Mouse (Mus musculus): ENCODE measurements around the gene Limk1.
"Not testable (repeated sequence)": the region's sequence is repeated elsewhere in the genome, so short reads cannot be mapped to it uniquely, and the experiment has no call there.

The Limk1 gene

DNA sequence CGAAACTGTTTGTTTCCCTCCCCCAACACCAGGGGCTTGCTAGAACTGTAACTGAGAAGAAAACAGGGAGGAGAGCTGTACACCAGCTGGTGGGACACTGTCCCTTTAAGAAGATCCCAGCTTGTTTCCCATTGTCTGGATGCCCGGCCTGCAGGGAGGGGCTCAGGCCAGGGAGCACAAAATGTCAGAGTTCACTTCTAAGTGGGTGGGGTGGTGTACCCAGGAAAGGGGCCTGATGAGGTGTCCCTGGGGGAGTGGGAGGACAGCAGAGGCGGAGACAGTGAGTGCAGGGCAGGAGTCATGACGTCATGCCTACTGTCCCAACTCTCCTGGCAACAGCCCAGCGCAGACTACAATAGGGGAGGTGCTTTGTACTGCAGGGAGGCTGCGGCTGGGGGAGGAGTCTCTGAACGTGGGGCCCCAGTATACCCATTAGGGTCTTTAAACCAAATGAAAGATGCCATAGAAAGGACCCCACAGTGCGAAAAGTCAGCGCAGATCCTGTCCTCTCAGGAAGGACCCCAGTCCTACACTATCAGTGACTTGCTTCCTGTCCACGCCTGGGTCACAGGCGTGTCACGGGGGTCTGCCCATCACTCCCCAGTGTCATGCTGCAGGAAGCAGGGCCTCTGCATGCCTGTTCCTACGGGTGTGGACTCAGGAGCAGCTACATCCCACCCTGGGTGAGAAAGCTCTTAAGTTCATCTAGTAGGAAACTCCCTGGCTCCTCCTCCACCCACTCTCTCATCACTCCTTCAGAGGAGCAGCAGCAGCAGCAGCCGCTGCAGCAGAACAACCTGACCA is 12.2 kb downstream of the Limk1 start:
- peak; percentile 50 for DNase-seq

DNA sequence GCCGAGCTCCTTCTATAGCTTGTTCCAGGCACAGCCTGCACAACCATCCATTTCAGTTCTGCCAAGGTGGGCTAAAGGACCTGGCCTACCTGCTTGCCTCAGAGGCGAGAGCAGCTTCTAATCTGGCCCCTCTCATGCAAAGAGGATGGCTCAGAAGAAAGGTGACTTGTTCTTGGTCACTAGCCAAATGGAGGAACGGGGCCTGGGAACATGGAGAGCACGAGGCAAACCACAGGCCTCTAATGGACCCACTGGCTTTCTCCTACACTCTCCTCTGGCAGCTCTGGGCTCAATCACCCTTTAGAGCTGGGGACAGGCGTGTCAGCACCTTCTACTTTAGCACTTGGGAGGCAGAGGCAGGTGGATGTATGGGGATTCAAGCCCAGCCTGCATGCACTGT is 13.4 kb downstream of the Limk1 start:
- no peak for DNase-seq

DNA sequence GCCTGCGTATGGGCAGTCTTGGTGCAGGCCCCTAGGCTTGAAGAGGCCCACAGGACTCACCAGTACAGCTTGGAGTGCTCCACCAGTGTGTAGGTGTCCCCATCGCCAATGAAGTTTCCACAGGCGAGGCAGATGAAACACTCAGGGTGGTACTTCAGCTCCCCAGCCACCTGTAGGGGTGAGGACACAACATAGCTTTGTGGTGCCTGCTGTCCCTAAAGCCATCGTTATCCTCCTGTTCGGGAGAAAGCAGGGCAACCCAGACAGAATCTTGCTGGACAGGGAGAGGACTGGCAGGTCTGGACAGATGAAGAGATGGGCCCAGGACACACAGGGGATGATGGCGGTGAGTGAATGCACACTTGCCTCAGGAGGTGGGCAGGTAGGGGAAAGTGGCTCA is 15.8 kb downstream of the Limk1 start:
- no peak for DNase-seq

DNA sequence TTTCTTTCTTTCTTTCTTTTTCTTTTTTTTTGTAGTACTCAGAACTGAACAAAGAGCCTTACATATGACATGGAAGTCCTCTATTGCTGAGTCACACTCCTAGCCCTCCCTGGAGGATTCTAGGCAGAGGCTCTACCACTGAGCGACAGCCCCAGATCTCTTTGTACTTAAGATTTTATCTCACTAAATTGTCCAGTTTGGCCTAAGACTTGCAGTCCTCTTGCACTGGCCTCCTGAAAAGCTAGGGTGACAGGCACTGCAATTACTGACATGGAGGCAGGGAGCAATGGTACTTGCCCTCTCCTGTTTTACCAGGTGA is 16.2 kb downstream of the Limk1 start:
- no peak for DNase-seq

DNA sequence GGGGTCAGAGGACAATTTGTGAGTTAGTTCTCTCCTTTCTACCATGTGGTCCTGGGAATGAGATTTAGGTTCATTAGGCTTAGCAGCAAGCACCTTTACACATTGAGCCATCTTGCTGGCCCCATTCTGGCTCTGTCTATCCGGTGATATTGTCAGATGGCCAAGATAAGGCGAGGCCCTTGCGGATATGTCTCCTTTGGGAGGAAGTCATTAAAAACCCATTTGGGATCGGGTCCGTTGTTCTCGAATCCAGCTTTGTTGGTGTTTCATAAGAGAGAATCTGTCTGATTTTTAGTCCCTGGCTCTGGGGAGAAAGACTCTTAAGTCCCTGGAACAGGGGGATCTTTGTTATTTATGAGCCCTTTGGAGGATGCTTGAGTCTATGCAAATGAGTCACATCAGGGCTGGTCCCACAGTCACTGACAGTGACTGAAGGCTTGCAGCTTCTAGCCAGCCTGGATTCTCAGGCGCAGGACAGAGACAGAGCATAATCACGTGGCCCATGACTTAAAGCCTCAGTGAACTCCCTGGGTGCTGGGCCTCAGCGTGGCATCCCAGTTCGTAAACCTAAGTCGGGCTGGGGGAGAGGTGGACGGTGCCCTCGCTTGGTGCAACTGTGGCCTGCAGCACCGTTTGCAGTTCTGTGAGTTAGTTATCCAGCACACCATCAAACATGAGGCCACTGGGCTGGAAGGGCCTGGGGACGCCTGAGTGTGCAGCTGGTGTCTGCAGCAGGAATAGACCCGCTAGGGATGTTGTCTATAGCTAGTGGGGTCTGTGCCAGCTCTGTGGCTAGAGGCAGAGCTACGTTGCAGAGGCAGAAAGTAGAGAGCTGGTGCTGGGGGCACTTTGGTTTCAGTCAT is 16.8 kb downstream of the Limk1 start:
- no peak for DNase-seq

DNA sequence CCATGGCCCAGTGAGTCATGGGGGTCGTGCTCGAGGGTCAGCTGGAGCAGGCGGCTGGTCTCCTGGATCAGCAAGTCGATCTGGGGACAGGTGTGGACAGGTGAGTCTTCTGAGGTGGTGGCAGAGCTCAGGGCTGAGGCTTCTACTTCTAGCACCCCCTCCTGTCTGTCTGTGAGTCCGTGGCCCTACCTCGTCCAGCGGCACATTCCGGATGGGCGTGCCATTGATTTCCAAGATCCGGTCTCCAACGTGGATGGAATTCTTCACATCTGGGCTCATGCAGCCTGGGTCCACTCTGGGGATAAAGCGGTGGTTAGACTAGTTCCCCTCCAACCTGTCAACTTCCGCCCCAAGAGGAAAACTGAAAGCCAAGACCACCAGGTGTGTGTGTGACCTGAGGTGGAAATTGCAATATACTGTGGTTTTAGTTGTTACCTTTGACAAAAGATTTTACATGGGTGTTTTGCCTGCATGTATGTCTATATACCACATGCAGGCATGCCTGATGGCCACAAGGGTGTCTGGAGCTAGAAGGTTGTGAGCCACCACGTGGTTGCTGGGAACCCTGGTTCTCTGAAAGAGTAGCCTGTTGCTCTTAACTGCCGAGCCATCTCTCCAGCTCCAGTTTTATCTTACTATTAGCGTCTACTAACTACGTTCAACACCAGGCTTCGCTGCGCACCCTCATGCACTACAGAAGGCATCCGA is 19.2 kb downstream of the Limk1 start:
- DNase-seq, result no peak

DNA sequence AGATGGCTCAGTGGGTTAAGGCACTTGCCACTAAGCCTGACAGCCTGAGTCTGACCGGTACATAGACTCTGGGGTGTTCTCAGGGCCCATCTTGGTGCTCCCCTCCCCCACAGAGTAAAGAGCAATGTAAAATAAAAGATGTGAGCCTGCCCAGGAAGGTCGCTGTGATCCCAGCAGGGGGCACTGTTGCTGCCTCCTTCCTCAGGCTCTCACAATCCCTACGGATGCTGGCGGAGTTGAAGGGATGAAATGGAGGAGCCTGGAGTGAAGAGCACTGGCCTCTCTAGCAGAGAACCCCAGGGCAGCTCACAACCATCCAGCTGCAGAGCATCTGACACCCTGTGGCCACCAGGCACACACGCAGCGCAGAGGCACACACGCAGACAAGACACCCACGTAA is 19.9 kb downstream of the Limk1 start:
- DNase-seq, result peak; percentile 55

DNA sequence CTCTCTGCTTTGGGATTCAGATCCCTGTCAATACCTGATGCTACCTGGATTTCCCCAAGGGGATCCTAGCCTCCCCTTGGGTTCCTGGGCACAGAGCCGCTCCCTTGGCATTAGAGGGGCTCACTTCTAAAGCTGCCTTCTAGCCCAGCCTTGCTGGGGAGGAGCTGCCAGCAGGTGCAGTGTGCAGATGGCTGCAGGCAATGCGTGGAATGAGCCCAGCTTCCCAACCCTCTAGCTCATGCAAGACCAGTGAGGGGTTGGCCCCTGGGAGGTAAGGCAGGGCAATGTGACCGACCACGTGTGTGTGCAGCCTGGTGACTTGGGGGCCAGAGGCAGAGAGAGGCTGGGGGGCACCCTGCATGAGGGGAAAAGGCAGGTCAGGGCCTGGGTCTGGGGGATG is 31.7 kb downstream of the Limk1 start:
- DNase-seq, result no peak

DNA sequence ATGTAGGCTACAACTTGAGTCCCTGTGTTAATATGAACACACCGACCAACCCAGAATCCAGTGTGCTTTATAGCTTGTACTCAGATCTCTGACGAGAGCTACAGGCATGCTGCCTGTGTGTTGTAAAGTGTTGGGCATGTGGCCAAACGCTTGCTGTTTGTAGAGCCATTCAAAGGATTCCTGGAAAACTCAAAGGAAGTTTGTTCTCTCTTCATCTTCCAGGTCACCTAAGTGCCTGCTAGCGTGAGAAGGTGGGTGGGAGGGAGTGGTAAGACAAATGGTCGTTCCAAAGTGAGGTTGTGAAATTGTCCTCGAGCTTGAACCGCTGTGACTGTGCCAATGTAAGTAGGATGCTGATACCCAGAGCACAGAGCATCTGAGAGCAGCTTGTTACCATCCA is 36.4 kb downstream of the Limk1 start:
- peak; percentile 53 for DNase-seq

DNA sequence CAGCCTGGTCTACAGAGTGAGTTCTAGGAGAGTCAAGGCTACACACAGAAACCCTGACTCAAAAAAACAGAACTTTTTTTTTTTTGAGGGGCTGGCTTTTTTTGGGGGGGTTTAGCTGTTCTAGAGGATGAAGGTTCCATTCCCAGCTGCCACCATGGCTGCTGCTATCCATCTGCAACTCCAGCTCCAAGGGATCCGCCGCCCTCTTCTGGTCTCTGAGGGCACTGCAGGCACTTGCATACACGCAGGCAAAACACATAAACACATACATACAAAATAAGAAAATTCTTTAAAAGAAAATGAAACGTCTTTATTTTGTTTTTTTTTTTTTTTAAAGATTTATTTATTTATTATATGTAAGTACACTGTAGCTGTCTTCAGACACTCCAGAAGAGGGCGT is 37.5 kb downstream of the Limk1 start:
- peak; percentile 61 for DNase-seq

DNA sequence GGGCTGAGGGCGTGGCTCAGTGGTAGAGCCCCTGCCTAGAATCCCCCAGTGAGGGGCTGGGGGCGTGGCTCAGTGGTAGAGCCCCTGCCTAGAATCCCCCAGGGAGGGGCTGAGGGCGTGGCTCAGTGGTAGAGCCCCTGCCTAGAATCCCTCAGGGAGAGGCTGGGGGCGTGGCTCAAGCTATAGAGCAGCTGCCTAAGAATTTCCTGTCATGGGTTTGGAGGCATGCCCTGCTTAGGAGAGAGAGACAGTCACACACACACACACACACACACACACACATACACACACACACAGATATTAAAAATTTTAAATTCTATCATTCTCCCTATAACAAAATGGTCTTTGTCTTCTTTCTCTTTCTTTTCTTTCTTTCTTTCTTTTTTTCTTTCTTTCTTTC is 39.4 kb downstream of the Limk1 start:
- not testable (repeated sequence) for DNase-seq

DNA sequence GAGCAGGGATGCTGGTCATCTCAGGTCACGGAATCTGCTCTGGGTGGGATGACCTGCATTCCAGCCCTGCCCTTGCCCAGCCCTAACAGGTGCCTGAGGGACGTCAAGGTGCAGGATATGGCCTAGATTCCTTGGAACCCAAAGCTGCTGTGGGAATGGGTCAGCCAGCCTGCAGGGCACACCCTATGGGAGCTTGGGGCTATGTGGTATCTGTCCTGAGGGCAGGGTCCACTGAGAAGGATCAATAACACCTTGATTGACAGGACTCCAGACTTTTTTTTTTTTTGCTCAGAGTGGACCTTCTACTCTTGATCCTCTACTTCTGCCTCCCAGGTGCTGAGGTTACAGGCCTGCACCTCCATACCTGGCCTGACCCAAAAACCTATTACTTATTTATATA is 41.0 kb downstream of the Limk1 start:
- DNase-seq, result no peak

DNA sequence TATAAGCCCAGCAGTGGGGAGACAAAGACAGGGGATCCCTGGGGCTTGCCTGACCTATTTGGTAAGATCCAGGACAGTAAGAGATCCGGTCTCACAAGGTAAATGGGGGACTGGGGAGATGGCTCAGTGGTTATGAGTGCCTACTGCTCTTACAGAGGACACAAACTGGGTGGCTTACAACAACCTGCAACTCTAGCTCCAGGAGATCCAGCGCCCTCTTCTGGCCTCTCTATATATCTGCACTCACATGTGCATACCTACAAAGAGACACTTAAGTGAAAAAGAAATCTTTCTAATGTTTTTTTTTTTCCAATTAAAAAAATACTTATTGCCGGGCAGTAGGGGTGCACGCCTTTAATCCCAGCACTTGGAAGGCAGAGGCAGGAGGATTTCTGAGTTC is 41.9 kb downstream of the Limk1 start:
- no peak for DNase-seq

DNA sequence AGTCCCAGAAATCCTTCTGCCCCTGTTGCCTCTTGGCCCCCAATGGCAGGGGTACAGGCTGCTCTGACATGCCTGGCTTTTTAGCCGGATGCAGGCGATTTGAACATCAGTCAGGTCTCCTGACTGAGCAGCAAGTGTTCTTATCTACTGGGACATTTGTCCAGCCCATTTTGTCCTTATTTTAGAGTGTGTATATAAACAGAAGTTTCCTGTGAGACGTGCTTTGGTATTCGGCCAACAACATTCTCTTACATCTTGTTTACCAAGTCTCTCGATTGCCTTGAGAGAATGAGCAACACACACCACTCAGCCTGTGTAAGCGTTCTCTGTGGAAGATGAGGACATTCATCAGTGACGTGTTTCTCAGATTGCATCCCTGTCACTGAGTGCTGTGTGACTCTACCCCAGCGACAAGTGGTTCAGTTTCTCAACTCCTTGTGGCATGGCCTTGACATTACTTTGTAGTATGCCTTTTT is 43.7 kb downstream of the Limk1 start:
- DNase-seq, result no peak

DNA sequence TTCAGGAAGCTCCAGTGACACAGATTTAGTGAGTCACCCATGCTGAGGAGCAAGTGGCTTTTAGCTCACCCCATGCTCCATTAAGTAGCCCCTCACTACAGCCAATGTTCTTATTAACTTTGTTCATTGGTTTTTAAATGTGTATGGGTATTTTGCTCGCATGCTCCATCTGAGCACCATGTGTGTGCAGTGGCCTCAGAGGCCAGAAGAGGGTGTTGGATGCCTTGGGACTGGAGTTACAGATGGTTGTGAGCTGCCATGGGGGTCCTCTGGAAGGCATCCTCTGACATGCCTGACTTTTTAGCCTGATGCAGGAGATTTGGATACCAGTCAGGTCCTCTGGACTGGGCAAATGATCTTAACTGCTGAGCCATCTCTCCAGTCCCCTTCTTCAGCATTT is 44.3 kb downstream of the Limk1 start:
- no peak for DNase-seq

DNA sequence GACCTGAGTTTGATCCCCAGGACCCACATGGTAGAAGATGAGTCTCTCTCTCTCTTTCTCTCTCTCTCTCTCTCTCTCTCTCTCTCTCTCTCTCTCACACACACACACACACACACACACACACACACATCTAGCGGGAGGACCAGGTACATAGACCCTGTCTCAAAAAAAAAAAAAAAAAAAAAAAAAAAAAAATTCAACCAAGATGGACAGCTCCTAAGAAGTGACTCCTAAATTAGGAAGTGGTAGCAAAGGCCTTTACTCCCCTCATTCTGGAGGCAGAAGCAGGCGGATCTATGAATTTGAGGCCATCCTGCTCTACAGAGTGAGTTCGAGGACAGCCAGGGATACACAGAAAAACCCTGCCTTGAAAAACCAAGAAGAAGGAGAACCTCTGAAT is 48.0 kb downstream of the Limk1 start:
- DNase-seq, result no peak

DNA sequence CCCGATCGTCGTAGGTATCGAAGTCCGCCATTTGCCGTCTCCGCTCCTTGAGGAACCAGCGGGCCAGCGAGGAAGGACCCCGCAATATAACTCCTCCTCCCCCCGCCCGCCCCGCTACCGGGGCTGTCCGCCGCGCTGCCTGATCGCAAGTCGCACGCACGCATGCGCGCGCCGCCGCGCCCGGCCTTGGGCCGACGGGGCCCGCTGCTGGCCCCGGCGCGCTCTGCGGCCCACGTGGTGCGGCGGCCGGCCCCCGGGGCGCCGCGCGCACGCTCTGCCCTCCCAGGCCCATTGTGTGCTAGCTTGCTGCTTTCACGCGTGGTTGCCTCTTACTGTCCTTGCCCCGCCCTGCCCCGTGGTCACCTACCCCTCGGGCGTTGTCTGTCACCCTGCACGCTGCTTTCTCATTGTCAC is 49.1 kb downstream of the Limk1 start, which contains the start of gene Eif4h:
Eif4h (minus strand) TSS at position 222 of the 414 bp plus-strand sequence.
- DNase-seq, result peak; percentile 98

DNA sequence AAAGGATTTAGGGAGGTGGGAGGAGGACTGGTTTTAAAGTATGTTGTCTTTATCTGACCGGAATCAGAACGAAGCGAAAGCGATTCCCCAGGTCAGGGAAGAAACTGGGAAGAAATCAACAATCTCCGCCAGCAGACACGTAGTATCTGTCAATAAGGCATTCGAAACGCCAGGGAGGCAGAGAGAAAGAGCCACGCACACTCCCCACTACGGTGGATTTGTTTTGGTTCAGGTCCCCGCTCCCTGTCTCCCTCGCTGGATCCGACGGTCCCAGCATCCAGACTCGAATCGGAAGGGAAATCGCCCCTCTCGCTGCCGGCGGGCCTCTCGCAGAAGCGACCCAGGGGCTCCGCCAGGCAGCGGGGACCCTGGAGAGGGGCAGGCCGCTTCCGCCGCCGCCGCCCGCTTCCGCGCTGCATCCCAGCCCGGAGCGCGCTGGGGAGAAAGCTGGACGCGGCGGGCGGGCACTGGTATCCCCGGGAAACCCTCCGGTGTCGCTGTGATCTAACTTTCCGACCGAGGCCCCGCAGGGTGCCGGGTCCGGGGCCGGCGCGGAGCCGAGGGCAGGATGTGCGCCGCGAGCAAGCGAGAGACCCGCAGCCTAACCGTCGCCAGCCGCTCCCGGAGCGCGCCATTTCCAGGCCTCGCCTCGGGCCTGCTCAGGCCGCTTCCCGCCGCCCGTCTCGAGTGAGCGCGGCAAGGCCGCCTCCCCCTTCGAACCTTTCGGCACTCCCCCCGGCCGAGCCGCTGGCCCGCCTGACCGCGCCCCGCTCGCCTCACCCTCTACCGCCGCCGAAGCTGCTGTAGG is 49.7 kb downstream of the Limk1 start:
- no peak for DNase-seq

DNA sequence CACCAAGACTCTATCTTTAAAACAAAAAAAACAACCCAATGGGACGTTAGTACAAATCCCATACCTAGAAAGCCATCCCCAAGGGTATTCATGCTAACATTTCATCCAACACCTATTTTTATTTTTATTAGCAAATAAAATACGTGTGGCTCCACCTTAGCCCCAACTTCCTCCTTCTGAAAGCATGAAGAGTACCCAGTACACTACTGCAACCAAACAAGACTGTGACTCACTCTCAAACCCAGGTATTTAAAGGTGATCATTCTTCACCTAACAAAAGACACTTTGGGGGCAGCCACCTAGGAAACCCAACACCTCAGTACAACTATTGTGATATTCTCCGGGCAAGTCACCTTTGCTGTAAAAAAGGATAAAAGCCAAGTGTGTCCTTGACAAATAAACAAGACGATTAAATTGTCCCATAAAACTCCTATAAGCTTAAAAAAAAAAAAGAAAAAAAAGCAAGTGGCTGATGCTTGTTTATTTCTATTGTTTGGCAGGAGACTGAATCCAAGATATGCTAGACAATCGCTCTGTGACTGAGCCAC is 50.5 kb downstream of the Limk1 start:
- DNase-seq, result no peak

DNA sequence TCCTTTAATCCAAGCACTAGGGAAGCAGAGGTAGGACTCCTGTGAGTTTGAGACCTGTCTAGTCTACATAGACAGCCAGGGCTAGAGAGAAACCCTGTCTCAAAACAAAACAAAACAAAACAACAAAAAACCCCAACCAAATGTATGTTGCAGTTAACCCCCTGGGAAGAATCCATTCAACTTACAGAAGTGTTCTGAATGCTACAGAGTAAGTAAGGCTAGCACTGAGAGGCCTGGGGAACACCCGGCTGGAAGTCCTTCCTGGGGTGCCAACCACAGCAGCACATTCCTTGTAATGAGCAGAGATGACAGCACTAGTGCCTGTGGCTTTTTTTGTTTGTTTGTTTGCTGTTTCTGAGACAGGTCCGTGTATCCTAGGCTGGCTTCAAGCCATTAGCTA is 55.6 kb downstream of the Limk1 start:
- DNase-seq, result no peak

DNA sequence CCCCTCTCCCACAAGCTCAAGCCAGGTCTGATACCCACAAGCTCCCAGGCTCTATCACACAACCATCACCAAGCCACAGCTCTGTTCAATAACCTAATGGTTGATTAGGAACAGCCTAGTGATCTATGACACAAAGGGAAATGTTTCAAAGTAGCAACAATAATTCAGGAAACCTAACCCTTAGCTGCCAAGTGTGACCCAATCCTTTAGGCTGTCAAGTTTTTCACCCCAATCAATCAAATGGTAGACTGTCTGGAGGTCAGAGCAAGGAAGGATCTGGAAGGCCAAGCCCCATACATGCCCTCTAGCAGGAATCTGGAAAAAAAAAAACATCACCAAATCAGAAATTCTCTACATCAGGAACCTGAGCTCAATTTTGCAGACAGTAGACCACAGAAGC is 57.6 kb downstream of the Limk1 start:
- DNase-seq, result no peak

DNA sequence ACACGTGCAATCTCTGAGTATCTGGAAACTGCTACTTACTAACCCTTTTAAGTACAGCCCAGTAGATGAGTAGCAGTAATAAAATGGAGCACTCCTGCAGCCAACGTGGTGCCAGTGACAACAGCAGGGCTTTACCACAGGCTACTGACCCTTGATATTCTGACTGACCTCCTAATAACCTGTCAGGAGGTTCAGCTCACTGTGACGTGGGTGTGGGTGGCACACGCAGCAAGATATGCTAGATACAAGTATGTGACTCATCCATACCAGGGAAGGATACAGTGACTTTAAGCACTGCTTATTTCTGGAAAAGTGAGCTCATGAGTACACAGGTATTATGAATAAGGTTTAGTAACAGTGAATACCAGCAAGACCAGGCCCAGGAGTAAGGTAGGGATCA is 58.9 kb downstream of the Limk1 start:
- no peak for DNase-seq
